8 mouse cellular contexts compared by ENCODE assay signal in genomic region chr4:33924889-33925245, GRCm38 (mm10). TPM values are rescaled to one million over a fixed set of nuclear protein-coding genes. Genes with fewer than 3 reads are reported as not detected.
DNase-seq lines count a peak whose midpoint lies in the region; ATAC-seq lines count a peak whose summit lies in the region.

No protein-coding gene starts in this region.

- DNase-seq in frontal cortex, postnatal 10 days (ENCODE audit: low spot score in 2 of 2) = no peak
- peak; percentile 59 for DNase-seq in right cerebral cortex, adult 18-20 months
- no peak for DNase-seq in right cerebral cortex, postnatal 14 days
- DNase-seq in intestine, embryonic 14.5 days (ENCODE audit: low spot score) = peak; percentile 90
- no peak for DNase-seq in gastrocnemius, adult 8-10 months (ENCODE audit: low spot score in 2 of 2)
- DNase-seq in urinary bladder, postnatal 36 days (ENCODE audit: low spot score in 2 of 2) = no peak

- H3K4me1 ChIP-seq in intestine, embryonic 14.5 days (replicated peaks; ENCODE audit: control insufficient read depth, insufficient read depth, low read length) = peaks cover 4% of the 10 kb centered on the region; the same call in 1 of the 2 replicates
- H3K4me1 ChIP-seq in neural tube, embryonic 12.5 days = peaks cover 7% of the 10 kb centered on the region; the same call in 1 of the 2 replicates

- WGBS in intestine, embryonic 14.5 days = under 1% methylated on average over 16 of the region's 24 CpGs
- under 1% methylated on average over 24 of the region's 24 CpGs for WGBS in neural tube, embryonic 12.5 days

- peak overlapping the region; percentile 60 for H3K4me3 ChIP-seq in intestine, embryonic 14.5 days (ENCODE audit: low read depth, low read length)
- H3K4me3 ChIP-seq in neural tube, embryonic 12.5 days = peak overlapping the region; percentile 68

- H3K27me3 ChIP-seq in intestine, embryonic 14.5 days (replicated peaks; ENCODE audit: control insufficient read depth, insufficient read depth, low read length) = peaks cover 18% of the 10 kb centered on the region
- H3K27me3 ChIP-seq in neural tube, embryonic 12.5 days (replicated peaks) = peaks cover 24% of the 10 kb centered on the region

- peak overlapping the region; percentile 77 for H3K27ac ChIP-seq in intestine, embryonic 14.5 days (ENCODE audit: low read depth)
- H3K27ac ChIP-seq in neural tube, embryonic 12.5 days = peak overlapping the region; percentile 87

- H3K9ac ChIP-seq in intestine, embryonic 14.5 days (ENCODE audit: low read length) = peak overlapping the region; percentile 67
- peak overlapping the region; percentile 89 for H3K9ac ChIP-seq in neural tube, embryonic 12.5 days

- H3K9me3 ChIP-seq in intestine, embryonic 14.5 days (ENCODE audit: control insufficient read depth, low read length) = no peaks in the 10 kb centered on the region
- no peaks in the 10 kb centered on the region for H3K9me3 ChIP-seq in neural tube, embryonic 12.5 days

- ATAC-seq in frontal cortex, adult (ENCODE audit: low TSS enrichment) = peak; percentile 25
- ATAC-seq in intestine, embryonic 14.5 days (replicated peaks; ENCODE audit: low FRiP score, low TSS enrichment, low read depth) = no peak; the same call in 1 of the 2 replicates
- no peak; the same call in 1 of the 2 replicates for ATAC-seq in neural tube, embryonic 12.5 days (ENCODE audit: low FRiP score, low read depth)

- no peaks in the 10 kb centered on the region for H3K36me3 ChIP-seq in intestine, embryonic 14.5 days (ENCODE audit: control insufficient read depth, insufficient read depth, low read length)
- H3K36me3 ChIP-seq in neural tube, embryonic 12.5 days = no peaks in the 10 kb centered on the region

- H3K4me2 ChIP-seq in intestine, embryonic 14.5 days (ENCODE audit: low read length) = peak overlapping the region; percentile 94
- H3K4me2 ChIP-seq in neural tube, embryonic 12.5 days (replicated peaks) = peak overlapping the region; percentile 95

RNA-seq across cellular contexts. Expression of gene Cnr1, which starts 0.5 kb away (rescaled TPM):
- polyA plus RNA-seq in intestine, embryonic 14.5 days (2014; fragmentation: Nextera tagmentation; extraction: Ambion mirVana) = 7.8 and 9.8 TPM in 2 replicates
- polyA plus RNA-seq in neural tube, embryonic 12.5 days (2016; fragmentation: Nextera tagmentation; extraction: Ambion mirVana) = 31.9 and 33.9 TPM in 2 replicates
- under 1 TPM; 0.12 to 0.51 (median 0.36) TPM for total RNA-seq in gastrocnemius, adult 8-10 months (2022)

Comparison
In these comparisons a context has a peak if more than half of its experiments do, and no peak if none do; other contexts are left out.
1. DNase-seq: peak in right cerebral cortex, adult 18-20 months (single experiment) and intestine, embryonic 14.5 days (single experiment); none in frontal cortex, postnatal 10 days (0 of 2), right cerebral cortex, postnatal 14 days (single experiment), gastrocnemius, adult 8-10 months (0 of 2) and urinary bladder, postnatal 36 days (0 of 2).